Mouse (Mus musculus) heart, adult 2 months (tissue): ENCODE data around the gene Trio. TPM values are rescaled to one million over a fixed set of nuclear protein-coding genes. Genes with fewer than 3 reads are reported as not detected.

Experiments used
- DNase-seq, 2 experiments: peaks; one replicate each; pipeline ENCODE4 v3.0.0; 2021
- H3K27ac ChIP-seq: fragments of 200-600 bp; 2 replicates; pipeline ENCODE4 v1.8.1; 2022
- H3K27me3 ChIP-seq: fragments of 200-500 bp; 2 replicates; pipeline ENCODE4 v1.6.1; 2012; ENCODE audit warnings: mild to moderate bottlenecking, low read length, inconsistent platforms, mixed read lengths; ENCODE audit not compliant: control insufficient read depth, insufficient read depth
- H3K36me3 ChIP-seq: fragments of 200-500 bp; 2 replicates; pipeline ENCODE4 v1.6.1; 2012; ENCODE audit warnings: low read length, inconsistent platforms; ENCODE audit not compliant: control insufficient read depth, insufficient read depth
- H3K4me1 ChIP-seq: fragments of 200-500 bp; 2 replicates; pipeline ENCODE4 v1.6.1; 2011; ENCODE audit warnings: low read length; ENCODE audit not compliant: control insufficient read depth, insufficient read depth
- H3K4me3 ChIP-seq: fragments of 200-600 bp; 2 replicates; pipeline ENCODE4 v1.8.1; 2022
- H3K79me2 ChIP-seq: fragments of 200-500 bp; replicated peaks from 2 replicates; pipeline ENCODE4 v1.6.1; 2012; ENCODE audit warnings: mild to moderate bottlenecking, inconsistent platforms, low read length, moderate library complexity, mixed read lengths; ENCODE audit not compliant: control insufficient read depth, insufficient read depth
- H3K9ac ChIP-seq: fragments of 200-500 bp; 2 replicates; pipeline ENCODE4 v1.6.1; 2012; ENCODE audit warnings: low read depth, mild to moderate bottlenecking, control low read depth, inconsistent platforms, low read length, mixed read lengths
- CTCF ChIP-seq: fragments of 200-600 bp; IDR thresholded peaks from 2 replicates; pipeline ENCODE4 v1.8.1; 2022; ENCODE audit warnings: antibody characterized with exemption, mild to moderate bottlenecking, moderate library complexity
- EP300 ChIP-seq: fragments of 200-500 bp; IDR thresholded peaks from 2 replicates; pipeline ENCODE4 v1.6.1; 2011; ENCODE audit warnings: low read depth, low read length, control low read depth; ENCODE audit not compliant: insufficient read depth
- POLR2A ChIP-seq: fragments of 200-500 bp; IDR thresholded peaks from 2 replicates; pipeline ENCODE4 v1.6.1; 2011; ENCODE audit warnings: mild to moderate bottlenecking, low read depth, low read length, control low read depth; ENCODE audit not compliant: insufficient read depth
- WGBS: fragments of 180-500 bp; shearing (Covaris S2); methylation state at CpG from one replicate; pipeline ENCODE4 v1.1.7; 2018; 5-methylcytosine and 5-hydroxymethylcytosine counted together
- intact Hi-C: fragments of 180-260 bp; cut with DNase I; formaldehyde crosslinking; loops from one replicate; pipeline ENCODE4 v1.15.1; 2025
- polyA plus RNA-seq: library from polyadenylated mRNA; depleted of rRNA; stranded (reverse); fragments of >200 nt; gene quantifications from 2 replicates; pipeline ENCODE4 v1.2.3, GENCODE M21; 2012
- total RNA-seq, 2 experiments: library from RNA; stranded (reverse); gene quantifications; 2 replicates each; pipeline ENCODE4 v1.2.3; 2021

The Trio gene
- total and polyA plus RNA-seq, 3 experiments: 28.0 to 44.2 (median 33.8) TPM

GRCm38 (mm10) chr15:27906409-27906808 is 119.2 kb downstream of the Trio start:
- Histone ChIP-seq H3K4me1 (peaks cover 7% of the 10 kb centered on the region), H3K36me3 (no peaks in the 10 kb centered on the region), H3K27me3 (no peaks in the 10 kb centered on the region), H3K9ac (no peak overlapping the region), H3K27ac (no peak overlapping the region), H3K79me2 (peaks cover 3% of the 10 kb centered on the region; the same call in 1 of the 2 replicates), H3K4me3 (no peak overlapping the region)
- TF ChIP-seq EP300 (no peak), POLR2A (no peak), CTCF (no peak)
- no peak for DNase-seq
- 49% methylated on average over 4 of the region's 4 CpGs for WGBS
- intact Hi-C loops: no loop called here

GRCm38 (mm10) chr15:27905341-27905740 is 120.3 kb downstream of the Trio start:
- peaks cover 1% of the 10 kb centered on the region; the same call in 1 of the 2 replicates for H3K79me2 ChIP-seq
- no peak overlapping the region for H3K9ac ChIP-seq
- H3K4me3 ChIP-seq: no peak overlapping the region
- H3K27ac ChIP-seq: no peak overlapping the region
- intact Hi-C loops: no loop called here
- H3K4me1 ChIP-seq: peaks cover 7% of the 10 kb centered on the region
- H3K36me3 ChIP-seq: no peaks in the 10 kb centered on the region
- H3K27me3 ChIP-seq: no peaks in the 10 kb centered on the region
- TF ChIP-seq CTCF (peak; percentile 75), EP300 (no peak)
- WGBS: 57% methylated on average over 6 of the region's 6 CpGs
- peak in 1 of 2 experiments; percentile 74 for DNase-seq

DNA sequence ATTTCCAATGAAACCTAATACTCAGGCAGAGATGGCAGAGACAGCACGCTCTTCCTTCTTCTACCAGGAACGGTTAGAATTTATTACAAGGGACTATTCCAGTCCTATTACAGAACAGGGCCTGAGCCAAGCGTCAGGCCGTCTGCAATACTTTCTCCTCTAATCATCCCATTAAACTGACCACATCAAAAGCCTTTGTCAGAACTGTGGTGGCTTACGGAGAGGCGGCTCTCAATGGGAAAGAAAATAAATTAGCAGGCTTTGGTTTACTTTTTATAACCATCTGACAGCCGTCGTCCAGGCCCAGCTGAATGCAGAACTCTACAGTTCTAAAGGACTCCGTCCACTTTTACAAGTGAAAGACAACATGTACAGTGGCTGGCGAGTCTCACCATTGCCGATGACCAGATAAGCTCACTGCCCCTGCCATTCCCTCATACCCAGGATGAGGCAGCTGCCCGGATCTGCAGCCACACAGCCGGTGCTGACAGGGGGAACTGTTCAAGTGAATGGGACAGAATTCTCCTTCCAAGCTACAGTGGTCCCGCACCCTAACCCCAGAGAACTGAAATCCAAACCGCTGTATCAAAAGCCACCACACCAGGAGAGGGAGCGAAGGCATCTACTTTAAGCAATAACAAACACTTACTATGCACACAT is 121.2 kb downstream of the Trio start:
- Histone ChIP-seq H3K27me3 (no peaks in the 10 kb centered on the region), H3K36me3 (no peaks in the 10 kb centered on the region), H3K27ac (no peak overlapping the region), H3K4me3 (no peak overlapping the region), H3K9ac (no peak overlapping the region), H3K4me1 (peaks cover 7% of the 10 kb centered on the region), H3K79me2 (no peaks in the 10 kb centered on the region)
- TF ChIP-seq CTCF: no peak
- no peak for TF ChIP-seq POLR2A
- no peak for TF ChIP-seq EP300
- intact Hi-C loops: no loop called here
- WGBS: 84% methylated on average over 16 of the region's 16 CpGs
- no peak for DNase-seq

DNA sequence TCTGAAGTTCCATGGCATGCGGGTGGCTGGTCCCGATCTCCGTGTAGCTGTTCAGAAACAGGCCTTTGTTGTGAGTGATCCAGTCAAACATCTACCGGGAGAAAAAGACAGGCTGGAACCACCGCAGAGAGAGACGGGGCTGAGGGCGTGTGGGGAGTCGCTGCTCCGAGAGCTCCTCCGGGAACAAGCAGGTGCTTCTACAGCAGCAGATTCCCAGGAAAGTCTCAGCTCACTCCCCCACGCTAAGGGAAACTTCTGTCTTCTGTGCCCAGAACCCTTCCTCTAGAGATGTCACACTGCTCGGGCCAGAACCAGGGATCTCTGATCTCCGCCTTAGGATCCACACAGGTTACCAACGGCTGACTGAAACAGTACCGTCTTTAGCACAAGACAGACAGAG is 124.4 kb downstream of the Trio start:
- intact Hi-C loops: no loop called here

DNA sequence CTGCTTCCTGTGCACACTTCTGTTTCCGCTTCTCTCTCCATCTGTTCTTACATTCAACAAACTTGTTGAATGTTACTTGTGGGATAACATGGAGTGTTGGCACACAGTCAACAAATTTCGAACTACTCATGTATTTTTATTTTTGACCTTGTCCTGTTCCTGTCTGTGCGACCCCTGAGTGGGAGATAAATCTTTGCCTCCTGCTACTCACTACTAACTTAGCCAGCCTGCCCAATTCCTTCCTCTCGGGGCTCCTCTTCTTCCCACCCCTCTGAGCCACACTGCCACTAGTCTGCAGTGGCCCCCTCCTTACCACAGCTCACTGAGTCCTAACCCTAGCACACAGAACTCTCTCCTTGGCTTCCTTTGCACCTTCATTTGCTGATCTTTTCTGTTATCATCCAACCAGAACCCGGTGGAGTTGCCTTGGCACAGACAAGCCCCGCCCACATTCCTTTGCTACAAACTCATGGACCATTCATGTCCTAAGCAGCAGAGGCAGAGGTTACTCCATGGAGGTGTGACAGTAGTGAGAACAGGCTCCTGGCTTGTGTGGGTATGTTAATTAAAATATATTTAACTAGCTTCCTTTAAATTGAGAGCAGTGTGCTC is 126.7 kb downstream of the Trio start:
- TF ChIP-seq CTCF (no peak), POLR2A (no peak), EP300 (no peak)
- Histone ChIP-seq H3K4me1 (0 out of 2 replicates have a peak, but pooled peaks cover 1% of the 10 kb centered on the region), H3K27me3 (no peaks in the 10 kb centered on the region), H3K79me2 (no peaks in the 10 kb centered on the region), H3K36me3 (no peaks in the 10 kb centered on the region), H3K9ac (no peak overlapping the region), H3K27ac (no peak overlapping the region), H3K4me3 (no peak overlapping the region)
- intact Hi-C loops: no loop called here
- WGBS: 43% methylated on average over 6 of the region's 6 CpGs
- DNase-seq: no peak

More for the DNA sequence above, 124.4 kb downstream of the Trio start:
- Histone ChIP-seq H3K4me1 (0 out of 2 replicates have a peak, but pooled peaks cover 1% of the 10 kb centered on the region), H3K36me3 (no peaks in the 10 kb centered on the region), H3K9ac (no peak overlapping the region), H3K79me2 (no peaks in the 10 kb centered on the region), H3K27me3 (no peaks in the 10 kb centered on the region), H3K27ac (no peak overlapping the region), H3K4me3 (no peak overlapping the region)
- no peak for DNase-seq
- TF ChIP-seq CTCF: no peak
- TF ChIP-seq EP300: no peak
- no peak for TF ChIP-seq POLR2A
- 94% methylated on average over 15 of the region's 15 CpGs for WGBS

- TF ChIP-seq EP300 (no peak), POLR2A (no peak), CTCF (no peak)
- DNase-seq: no peak
- WGBS: 90% methylated on average over 12 of the region's 12 CpGs
- no peaks in the 10 kb centered on the region for H3K27me3 ChIP-seq
- H3K36me3 ChIP-seq: no peaks in the 10 kb centered on the region
- no peak overlapping the region for H3K4me3 ChIP-seq
- H3K79me2 ChIP-seq: no peaks in the 10 kb centered on the region
- intact Hi-C loops: no loop called here
- H3K9ac ChIP-seq: no peak overlapping the region
- H3K27ac ChIP-seq: no peak overlapping the region
- H3K4me1 ChIP-seq: 0 out of 2 replicates have a peak, but pooled peaks cover 1% of the 10 kb centered on the region
Observed at GRCm38 (mm10) chr15:27894112-27894511, 131.5 kb downstream of the Trio start.
